Mouse (Mus musculus) cortical plate, adult 2 months (tissue): ENCODE measurements around the gene Cldn2.

Experiments
- CTCF ChIP-seq: fragments of 200-500 bp; IDR thresholded peaks from 2 replicates; pipeline ENCODE4 v1.5.1; 2011; ENCODE audit warnings: mild to moderate bottlenecking, control low read depth, low read length; ENCODE audit not compliant: insufficient read depth; ENCODE audit errors: extremely low read depth
- POLR2A ChIP-seq: fragments of 200-500 bp; IDR thresholded peaks from 2 replicates; pipeline ENCODE4 v1.6.1; 2011; ENCODE audit warnings: mild to moderate bottlenecking, low read length, control low read depth; ENCODE audit not compliant: insufficient read depth; ENCODE audit errors: extremely low read depth

DNA sequence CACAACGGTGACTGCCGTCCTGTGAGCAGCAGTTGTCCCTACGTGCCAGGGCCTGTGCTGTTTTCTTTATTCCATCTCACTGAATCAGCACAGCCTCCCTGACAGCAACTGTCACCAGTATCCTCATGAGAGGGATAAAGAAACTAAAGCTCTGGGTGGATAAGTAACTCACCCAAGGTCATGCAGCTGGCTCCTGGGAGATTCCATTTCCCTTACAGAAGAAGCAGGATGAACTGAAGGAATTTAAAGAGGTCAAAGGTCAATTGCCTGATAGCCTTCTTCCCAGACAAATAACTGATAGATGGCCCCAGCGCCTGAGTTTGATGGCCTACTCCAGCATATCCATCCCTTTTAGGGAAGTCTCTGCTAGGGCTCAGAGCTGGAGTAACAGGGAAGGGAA, 23.3 kb upstream of the Cldn2 start:
- TF ChIP-seq CTCF = no peak
- TF ChIP-seq POLR2A = no peak
